Mouse (Mus musculus): ENCODE data around the gene Cbx6.

DNA sequence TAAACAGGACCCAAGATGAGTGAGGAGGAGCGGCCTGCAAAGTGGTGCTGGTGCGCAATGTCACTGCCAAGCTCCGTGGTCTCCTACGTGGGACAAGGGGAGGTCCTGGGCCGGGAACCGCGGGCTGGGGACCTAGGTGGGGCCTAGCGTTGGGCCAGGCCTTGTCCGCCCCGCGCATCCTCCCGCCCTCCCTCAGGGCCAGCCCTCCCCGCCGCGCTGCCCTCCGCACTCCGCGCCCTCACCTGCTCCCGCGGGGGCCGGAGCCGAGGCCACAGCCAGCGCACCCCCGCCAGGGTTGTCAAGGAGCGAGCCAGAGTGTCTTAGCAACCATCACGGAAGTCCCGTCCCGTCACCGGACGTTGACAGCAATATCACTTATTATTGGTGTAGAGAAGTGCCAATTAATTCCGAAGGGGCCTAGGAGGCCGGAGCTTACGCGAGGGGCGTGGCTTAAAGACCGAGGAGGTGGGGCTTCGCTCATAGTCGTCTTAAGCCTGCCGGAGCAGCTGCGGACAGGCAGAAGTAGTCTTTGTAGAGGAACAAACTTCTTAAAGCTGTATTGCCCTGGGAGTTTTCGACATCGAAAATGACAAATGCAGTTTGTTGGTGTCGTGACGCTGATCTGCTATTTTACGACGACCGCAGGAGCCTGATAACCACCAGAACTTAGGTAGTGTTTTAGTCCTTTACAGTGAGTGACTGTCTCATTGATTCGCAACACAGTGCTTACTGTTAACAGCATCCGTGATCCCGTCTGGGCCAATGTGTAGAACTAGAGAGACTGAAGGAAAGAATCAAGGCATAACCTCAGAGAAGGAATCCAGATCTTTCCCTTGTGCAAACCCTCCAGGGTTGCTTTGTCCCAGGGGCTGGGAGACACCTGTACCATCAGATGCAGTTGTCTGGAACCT is 60.1 kb downstream of the Cbx6 start:
- no peak for TF ChIP-seq CTCF (IDR thresholded peaks at IDR 0.05)
- no peak for TF ChIP-seq EP300 (IDR thresholded peaks at IDR 0.05)

Data from lung, postnatal 0 days (tissue).